Mouse (Mus musculus) midbrain, embryonic 10.5 days (tissue): Measurements from ENCODE around the gene Htra2. TPM values are rescaled to one million over a fixed set of nuclear protein-coding genes. Genes with fewer than 3 reads are reported as not detected.
A peak's percentile ranks its signal among the peaks of the same experiment; 100 is the strongest.

Source experiments
- DNase-seq: peaks from one replicate; pipeline ENCODE4 v3.0.0-alpha.2; 2017; ENCODE audit warnings: low spot score
- H3K27ac ChIP-seq: fragments of 300-500 bp; sonication (generic); replicated peaks from 2 replicates; pipeline ENCODE4 v1.5.1; 2016; ENCODE audit warnings: mild to moderate bottlenecking
- H3K27me3 ChIP-seq: fragments of 300-500 bp; sonication (generic); 2 replicates; pipeline ENCODE4 v1.6.1; 2016; ENCODE audit warnings: low read depth, mild to moderate bottlenecking; ENCODE audit not compliant: poor library complexity, severe bottlenecking
- H3K36me3 ChIP-seq: fragments of 300-500 bp; sonication (generic); 2 replicates; pipeline ENCODE4 v1.6.1; 2016; ENCODE audit warnings: mild to moderate bottlenecking, moderate library complexity
- H3K4me1 ChIP-seq: fragments of 300-500 bp; sonication (generic); 2 replicates; pipeline ENCODE4 v1.6.1; 2016
- H3K4me3 ChIP-seq: fragments of 300-500 bp; sonication (generic); 2 replicates; pipeline ENCODE4 v1.5.1; 2016; ENCODE audit warnings: mild to moderate bottlenecking, moderate library complexity
- H3K9me3 ChIP-seq: fragments of 300-500 bp; sonication (generic); replicated peaks from 2 replicates; pipeline ENCODE4 v1.6.1; 2016; ENCODE audit warnings: mild to moderate bottlenecking
- WGBS: fragments of 180-500 bp; shearing (Covaris S2); methylation state at CpG from one replicate; pipeline ENCODE4 v1.1.7; 2016; 5-methylcytosine and 5-hydroxymethylcytosine counted together
- polyA plus RNA-seq: library from polyadenylated mRNA; unstranded; fragments of >200 nt; fragmentation: Nextera tagmentation; extraction: Ambion mirVana; gene quantifications from 2 replicates; pipeline ENCODE4 v1.2.1, GENCODE M21; 2016

The Htra2 gene
- polyA plus RNA-seq, 1 experiment from 2014 or later, result 79.7 TPM

- Histone ChIP-seq H3K4me3 (no peak overlapping the region), H3K4me1 (peaks cover 44% of the 10 kb centered on the region), H3K9me3 (no peaks in the 10 kb centered on the region), H3K27me3 (peaks cover 55% of the 10 kb centered on the region), H3K27ac (no peak overlapping the region), H3K36me3 (no peaks in the 10 kb centered on the region)
- no peak for DNase-seq
- 80% methylated on average over 8 of the region's 8 CpGs for WGBS
Observed at GRCm38 (mm10) chr6:83037188-83037587, 17.9 kb downstream of the Htra2 start.

DNA sequence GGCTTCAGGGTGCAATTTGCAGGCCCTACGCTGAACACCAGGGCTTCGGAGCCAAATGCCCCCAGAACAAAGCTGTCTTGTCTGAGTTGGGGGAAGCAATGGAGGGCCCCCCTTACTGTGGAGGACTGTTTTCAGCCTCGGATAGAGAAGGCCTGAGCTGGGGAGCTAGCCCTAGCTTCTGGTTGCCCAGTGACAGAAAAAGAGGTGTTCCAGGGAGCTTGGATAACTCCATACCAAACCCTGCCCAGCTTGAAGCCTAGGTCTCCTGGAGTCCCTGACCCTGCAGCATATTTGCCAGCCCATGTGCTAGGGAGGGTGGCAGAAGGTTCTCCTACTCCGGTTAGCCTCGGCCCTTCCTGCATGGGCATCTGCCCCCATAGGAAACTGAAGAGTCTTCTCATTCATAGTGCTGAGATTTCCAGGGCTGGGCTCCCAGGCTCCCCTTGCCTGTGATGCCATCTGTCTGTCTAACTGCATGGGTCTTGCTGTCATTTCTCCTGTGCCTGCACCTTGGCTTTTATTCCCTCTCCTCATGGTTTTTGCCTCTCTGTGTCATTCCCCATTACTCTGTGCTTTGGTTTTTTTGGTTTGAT lies 20.5 kb downstream of the Htra2 start:
- peaks cover 59% of the 10 kb centered on the region for H3K4me1 ChIP-seq
- peak overlapping the region; percentile 60 for H3K4me3 ChIP-seq
- H3K27me3 ChIP-seq, result peaks cover 81% of the 10 kb centered on the region
- H3K27ac ChIP-seq, result peak overlapping the region; percentile 84
- DNase-seq, result no peak
- H3K9me3 ChIP-seq, result no peaks in the 10 kb centered on the region
- 0 out of 2 replicates have a peak, but pooled peaks cover 5% of the 10 kb centered on the region for H3K36me3 ChIP-seq
- WGBS, result 20% methylated on average over 5 of the region's 5 CpGs

DNA sequence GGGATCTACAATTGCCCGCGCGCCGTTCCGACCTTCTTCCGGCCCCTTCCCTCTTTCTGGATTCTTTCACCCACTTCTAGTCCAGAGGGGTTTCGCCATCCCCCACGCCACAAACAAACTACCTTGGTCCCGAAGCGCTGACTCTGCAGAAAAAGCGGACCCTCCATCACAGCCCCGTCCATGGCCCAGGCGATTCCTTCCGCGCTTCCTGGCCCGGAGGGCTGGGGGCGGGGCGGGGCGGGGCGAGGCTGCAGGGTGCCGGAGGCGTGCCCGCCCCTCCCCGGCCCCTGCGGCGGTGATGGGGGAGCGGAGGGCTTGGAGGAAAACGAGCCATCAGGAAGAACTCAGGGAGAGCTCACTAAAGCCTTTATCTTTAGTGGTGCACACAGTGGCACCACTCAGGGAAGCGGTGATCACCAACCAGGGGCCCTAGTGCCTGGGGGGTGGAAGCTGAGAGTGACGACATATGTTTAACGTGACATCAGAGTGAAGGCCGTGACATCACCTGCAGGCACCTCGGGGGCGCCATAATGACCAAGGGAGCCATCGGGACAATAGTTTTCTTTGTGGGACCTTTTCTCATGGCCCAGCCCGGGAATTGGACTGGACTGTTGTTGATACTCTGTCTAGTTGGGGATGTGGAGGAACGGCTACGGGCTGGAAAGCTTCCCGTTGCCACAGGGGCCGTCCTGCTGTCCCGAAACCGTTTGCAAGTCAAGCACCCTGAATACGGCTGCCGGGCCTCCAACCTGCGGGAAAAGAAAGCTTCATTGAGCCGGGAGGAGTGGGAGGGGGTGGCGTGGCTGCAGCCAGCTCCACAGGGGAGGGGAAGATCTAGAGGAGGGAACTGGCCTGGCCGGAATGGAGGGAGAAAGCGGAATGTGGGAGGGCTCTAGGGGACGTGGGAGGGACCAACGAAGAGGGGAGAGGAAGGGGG lies 21.6 kb downstream of the Htra2 start, which contains the start of the genes Dok1 and Loxl3:
Gene Dok1 (minus strand): TSS at position 223 of the 937 bp plus-strand sequence.
Gene Loxl3 (plus strand): TSS at position 925 of the 937 bp plus-strand sequence.
- peaks cover 56% of the 10 kb centered on the region for H3K4me1 ChIP-seq
- DNase-seq, result peak; percentile 79
- no peaks in the 10 kb centered on the region for H3K9me3 ChIP-seq
- peak within 1 kb of the TSS; percentile 84 for H3K27ac ChIP-seq
- peaks cover 92% of the 10 kb centered on the region for H3K27me3 ChIP-seq
- 0 out of 2 replicates have a peak, but pooled peaks cover 5% of the 10 kb centered on the region for H3K36me3 ChIP-seq
- WGBS, result under 1% methylated on average over 51 of the region's 51 CpGs
- H3K4me3 ChIP-seq, result peak within 1 kb of the TSS; percentile 60

GRCm38 (mm10) chr6:83032769-83033191 lies 22.3 kb downstream of the Htra2 start:
- H3K4me1 ChIP-seq, result peaks cover 51% of the 10 kb centered on the region
- WGBS, result 0% methylated on average over 31 of the region's 31 CpGs
- H3K27ac ChIP-seq, result peak overlapping the region; percentile 84
- DNase-seq, result peak; percentile 68
- no peaks in the 10 kb centered on the region for H3K9me3 ChIP-seq
- H3K27me3 ChIP-seq, result peaks cover 93% of the 10 kb centered on the region
- H3K4me3 ChIP-seq, result peak overlapping the region; percentile 60
- 0 out of 2 replicates have a peak, but pooled peaks cover 5% of the 10 kb centered on the region for H3K36me3 ChIP-seq

DNA sequence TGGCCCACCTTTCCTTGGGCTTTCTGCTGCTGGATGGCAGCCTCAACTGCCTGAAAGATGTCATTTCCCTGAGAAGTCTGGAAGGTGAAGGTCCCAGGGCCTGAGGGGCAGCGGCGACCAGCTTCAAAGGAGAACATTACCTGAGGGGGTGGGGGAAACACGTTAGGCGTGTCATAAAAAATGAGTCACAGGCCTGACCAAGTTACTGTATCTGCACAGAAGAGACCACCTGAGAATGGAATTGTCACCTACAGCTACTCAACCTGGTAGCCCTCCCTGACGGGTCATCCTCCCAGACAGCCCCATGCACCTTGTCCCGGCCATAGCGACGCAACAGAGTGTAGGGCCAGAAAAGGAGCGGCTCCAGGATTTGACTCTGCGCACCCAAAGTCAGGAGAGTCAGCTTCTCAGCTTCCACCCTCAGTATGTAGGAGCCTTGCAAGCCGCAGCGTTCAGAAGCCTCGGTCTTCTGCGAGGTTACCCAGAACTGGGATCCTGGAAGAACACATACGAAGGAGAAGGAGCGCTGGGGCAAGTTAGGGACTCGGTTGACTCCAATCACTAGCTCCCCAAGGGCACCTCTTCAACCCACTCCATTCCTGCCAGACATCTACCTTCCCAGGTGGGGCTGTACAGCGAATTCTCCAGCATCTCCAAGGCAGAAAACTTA lies 23.0 kb downstream of the Htra2 start:
- no peak for DNase-seq
- Histone ChIP-seq H3K36me3 (0 out of 2 replicates have a peak, but pooled peaks cover 5% of the 10 kb centered on the region), H3K27me3 (peaks cover 92% of the 10 kb centered on the region), H3K27ac (peak overlapping the region; percentile 84; the same call in 1 of the 2 replicates), H3K4me1 (peaks cover 51% of the 10 kb centered on the region), H3K9me3 (no peaks in the 10 kb centered on the region), H3K4me3 (peak overlapping the region; percentile 60)
- 12% methylated on average over 18 of the region's 18 CpGs for WGBS

DNA sequence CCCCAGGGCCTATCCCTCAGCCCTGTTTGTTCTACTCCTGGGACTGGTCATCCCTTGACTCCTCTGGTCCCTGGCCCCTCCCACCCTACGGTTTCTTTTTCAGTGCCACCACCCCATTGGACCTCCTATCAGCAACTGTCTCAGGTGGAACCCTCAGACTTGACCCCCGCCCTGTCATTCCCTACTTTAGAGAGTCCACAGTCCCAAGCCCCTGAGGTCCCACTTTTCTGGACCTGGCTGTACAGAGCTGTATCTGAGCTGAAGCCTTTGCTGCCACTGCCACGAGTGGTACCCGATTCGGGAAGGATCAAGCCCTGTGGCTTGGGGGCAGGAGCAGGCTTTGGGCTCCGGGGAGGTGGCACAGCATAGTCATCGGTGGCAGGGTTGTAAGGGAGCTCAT lies 24.0 kb downstream of the Htra2 start:
- no peak overlapping the region for H3K4me3 ChIP-seq
- H3K36me3 ChIP-seq, result 0 out of 2 replicates have a peak, but pooled peaks cover 5% of the 10 kb centered on the region
- H3K27ac ChIP-seq, result no peak overlapping the region
- H3K9me3 ChIP-seq, result no peaks in the 10 kb centered on the region
- no peak for DNase-seq
- WGBS, result 61% methylated on average over 7 of the region's 7 CpGs
- H3K4me1 ChIP-seq, result peaks cover 51% of the 10 kb centered on the region
- peaks cover 84% of the 10 kb centered on the region for H3K27me3 ChIP-seq

DNA sequence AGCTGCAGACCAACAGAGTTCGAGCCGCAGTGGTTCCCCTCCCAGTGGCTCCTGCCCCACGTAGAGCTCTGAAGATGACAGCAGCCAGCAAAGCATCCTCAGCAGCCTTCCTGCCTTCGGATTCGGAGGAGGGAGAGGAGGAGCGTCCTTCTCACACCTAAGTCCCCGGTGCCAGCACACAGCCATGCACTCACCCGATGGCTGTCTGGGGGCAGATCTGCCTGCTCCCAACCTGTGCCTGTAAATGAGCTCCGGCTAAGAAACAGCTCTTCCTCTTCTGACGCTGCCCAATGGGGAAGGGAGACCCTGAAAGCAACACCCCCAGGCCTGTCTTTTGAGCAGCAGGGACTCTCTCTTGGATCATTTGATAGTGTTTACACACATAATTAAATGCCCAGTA lies 25.3 kb downstream of the Htra2 start:
- Histone ChIP-seq H3K4me3 (no peak overlapping the region), H3K4me1 (peaks cover 42% of the 10 kb centered on the region), H3K9me3 (no peaks in the 10 kb centered on the region), H3K27ac (no peak overlapping the region), H3K36me3 (0 out of 2 replicates have a peak, but pooled peaks cover 5% of the 10 kb centered on the region), H3K27me3 (peaks cover 71% of the 10 kb centered on the region)
- no peak for DNase-seq
- 11% methylated on average over 10 of the region's 10 CpGs for WGBS

- Histone ChIP-seq H3K27me3 (peaks cover 57% of the 10 kb centered on the region), H3K4me3 (no peak overlapping the region), H3K4me1 (peaks cover 23% of the 10 kb centered on the region), H3K36me3 (0 out of 2 replicates have a peak, but pooled peaks cover 5% of the 10 kb centered on the region), H3K9me3 (no peaks in the 10 kb centered on the region), H3K27ac (no peak overlapping the region)
- no peak for DNase-seq
- WGBS, result 66% methylated on average over 7 of the region's 9 CpGs
Observed at GRCm38 (mm10) chr6:83027706-83028105, 27.4 kb downstream of the Htra2 start.

GRCm38 (mm10) chr6:83027293-83027692 lies 27.8 kb downstream of the Htra2 start:
- no peaks in the 10 kb centered on the region for H3K9me3 ChIP-seq
- H3K4me3 ChIP-seq, result no peak overlapping the region
- DNase-seq, result no peak
- no peak overlapping the region for H3K27ac ChIP-seq
- 0 out of 2 replicates have a peak, but pooled peaks cover 5% of the 10 kb centered on the region for H3K36me3 ChIP-seq
- H3K4me1 ChIP-seq, result peaks cover 19% of the 10 kb centered on the region
- 80% methylated on average over 8 of the region's 8 CpGs for WGBS
- peaks cover 53% of the 10 kb centered on the region for H3K27me3 ChIP-seq

GRCm38 (mm10) chr6:83025221-83025620 lies 29.9 kb downstream of the Htra2 start:
- H3K4me3 ChIP-seq, result no peak overlapping the region
- no peak for DNase-seq
- 91% methylated on average over 4 of the region's 4 CpGs for WGBS

GRCm38 (mm10) chr6:83024421-83024820 lies 30.7 kb downstream of the Htra2 start:
- Histone ChIP-seq H3K36me3 (no peaks in the 10 kb centered on the region), H3K9me3 (no peaks in the 10 kb centered on the region), H3K27me3 (peaks cover 24% of the 10 kb centered on the region), H3K4me3 (no peak overlapping the region), H3K4me1 (peaks cover under 1% of the 10 kb centered on the region; the same call in 1 of the 2 replicates), H3K27ac (no peak overlapping the region)
- DNase-seq, result no peak
- WGBS, result 77% methylated on average over 4 of the region's 4 CpGs

More at GRCm38 (mm10) chr6:83025221-83025620, 29.9 kb downstream of the Htra2 start:
- no peak overlapping the region for H3K27ac ChIP-seq
- H3K4me1 ChIP-seq, result peaks cover 9% of the 10 kb centered on the region
- no peaks in the 10 kb centered on the region for H3K36me3 ChIP-seq
- H3K27me3 ChIP-seq, result peaks cover 32% of the 10 kb centered on the region
- H3K9me3 ChIP-seq, result no peaks in the 10 kb centered on the region

- WGBS, result 88% methylated on average over 2 of the region's 2 CpGs
- Histone ChIP-seq H3K36me3 (no peaks in the 10 kb centered on the region), H3K27me3 (peaks cover 18% of the 10 kb centered on the region), H3K9me3 (no peaks in the 10 kb centered on the region), H3K4me3 (no peak overlapping the region), H3K27ac (no peak overlapping the region), H3K4me1 (no peaks in the 10 kb centered on the region)
- DNase-seq, result no peak
Observed at GRCm38 (mm10) chr6:83023786-83024185, 31.3 kb downstream of the Htra2 start.
